Mouse (Mus musculus) lung, postnatal 10 days (tissue): ENCODE measurements at regions not wholly inside any gene's neighbourhood (a gene's known extent, or its start where the extent isn't known, plus 50 kb on each side); places are given as distances from the start of the nearest gene placed in this dataset.

ENCODE experiments used
- DNase-seq: peaks from one replicate; pipeline ENCODE4 v3.0.0; 2021

DNA sequence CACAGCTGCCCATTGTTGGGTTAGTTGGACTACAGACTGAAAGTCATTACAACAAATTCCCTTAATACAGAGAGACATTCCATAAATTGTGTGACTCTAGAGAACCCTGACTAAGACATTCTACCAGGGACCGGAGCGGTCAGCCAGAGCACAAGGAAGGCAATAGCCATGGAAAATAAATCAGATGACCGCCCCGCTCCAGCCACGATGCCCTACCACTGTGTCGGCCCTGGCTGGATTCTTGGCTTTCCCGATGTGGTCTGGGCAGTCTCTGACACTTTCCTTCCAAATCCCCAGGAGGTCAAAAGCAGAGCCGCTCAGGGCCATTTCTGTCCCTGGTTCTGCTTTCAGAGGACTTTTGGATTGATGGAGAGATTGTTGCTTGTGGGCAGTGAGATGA, 57.8 kb downstream of the Lsm3 start:
- no peak for DNase-seq

DNA sequence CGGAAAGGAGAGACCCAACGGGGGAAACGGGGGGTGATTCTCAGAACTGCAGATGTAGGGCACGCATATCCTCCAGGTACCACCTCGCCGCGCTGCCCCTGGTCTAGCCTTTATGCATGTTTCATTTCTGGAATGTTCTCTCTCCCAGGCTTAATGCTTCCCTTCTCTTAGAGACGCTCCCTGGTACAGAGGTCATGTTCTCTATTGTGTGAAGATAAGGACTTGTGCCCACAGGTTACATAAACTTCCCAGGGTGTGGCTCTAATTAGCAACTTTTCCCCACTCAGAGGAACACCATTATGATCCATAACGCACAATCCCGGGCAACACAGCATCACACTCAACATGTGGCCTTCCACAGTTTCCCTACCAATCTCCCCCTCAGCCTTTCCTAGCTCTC, 58.7 kb downstream of the Lsm3 start:
- no peak for DNase-seq

DNA sequence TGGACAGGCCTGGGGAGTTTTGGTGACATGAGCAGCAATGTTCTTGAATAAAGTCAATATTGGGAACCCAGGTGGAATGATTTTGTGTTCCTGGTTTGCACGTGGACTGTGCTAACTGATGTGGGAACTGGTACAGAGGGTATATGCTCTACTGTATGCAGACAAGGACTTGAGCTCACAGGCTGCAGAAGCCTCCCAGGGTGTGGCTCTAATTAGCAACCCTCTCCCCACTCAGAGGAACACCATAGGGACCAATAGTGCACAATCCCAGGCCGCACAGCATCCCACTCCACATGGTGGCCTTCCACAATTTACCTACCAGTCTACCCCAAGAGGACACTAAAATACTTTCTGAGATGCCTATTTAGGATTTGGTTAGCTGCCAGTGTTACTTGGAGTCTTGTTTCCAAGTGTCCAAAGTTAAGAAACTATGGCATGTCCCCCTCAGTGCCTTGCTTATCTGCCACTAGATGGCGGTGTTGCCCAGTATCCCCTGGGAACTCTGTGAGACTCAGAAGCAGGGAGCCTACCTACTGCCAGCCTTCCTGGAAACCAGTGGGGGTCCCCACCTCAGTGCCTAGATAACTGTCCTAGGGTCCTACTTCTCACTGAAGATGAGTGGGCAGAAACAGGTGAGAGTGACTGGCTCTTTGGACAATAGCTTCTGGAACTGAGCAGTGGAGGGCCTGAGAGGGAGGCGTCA, 60.1 kb downstream of the Lsm3 start:
- peak; percentile 83 for DNase-seq

DNA sequence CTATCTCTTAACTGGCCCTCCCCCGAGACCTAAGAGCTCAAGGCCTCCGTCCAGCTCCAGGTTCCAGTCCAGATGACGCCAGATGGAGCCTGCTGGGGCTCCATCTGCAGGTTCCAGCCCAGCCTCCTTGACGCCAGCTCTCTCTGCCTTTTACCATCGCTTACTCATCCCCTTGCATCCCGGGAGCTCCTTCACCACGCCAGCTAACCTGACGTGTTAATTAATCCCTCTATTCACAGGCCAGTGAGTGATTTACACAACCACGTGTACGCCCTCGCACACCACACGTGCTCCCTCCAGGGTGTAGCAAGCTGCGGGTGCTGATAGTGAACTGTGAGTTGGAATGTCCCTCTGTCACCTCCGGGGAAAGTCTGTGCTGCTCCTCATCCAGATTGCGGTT, 61.2 kb downstream of the Lsm3 start:
- no peak for DNase-seq

DNA sequence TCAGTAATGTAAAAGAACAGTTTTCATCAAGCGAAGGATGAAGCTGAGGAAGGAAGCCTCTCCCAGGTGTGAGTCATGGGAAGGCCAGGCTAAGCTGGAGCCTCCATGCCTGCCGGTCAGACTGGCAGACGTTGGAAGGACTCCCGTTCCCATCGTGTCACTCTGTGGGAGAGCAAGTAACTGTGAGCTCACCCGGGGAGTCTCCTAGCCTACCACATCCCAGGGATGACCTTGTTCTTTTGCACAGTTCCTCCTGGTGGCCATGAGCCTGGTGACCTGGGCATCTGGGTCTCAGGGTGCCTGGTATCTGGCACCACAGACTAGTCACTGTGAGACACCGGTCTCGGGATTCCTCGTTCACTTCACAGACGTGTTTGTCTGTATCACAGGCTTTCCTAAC, 63.9 kb downstream of the Lsm3 start:
- DNase-seq = no peak

DNA sequence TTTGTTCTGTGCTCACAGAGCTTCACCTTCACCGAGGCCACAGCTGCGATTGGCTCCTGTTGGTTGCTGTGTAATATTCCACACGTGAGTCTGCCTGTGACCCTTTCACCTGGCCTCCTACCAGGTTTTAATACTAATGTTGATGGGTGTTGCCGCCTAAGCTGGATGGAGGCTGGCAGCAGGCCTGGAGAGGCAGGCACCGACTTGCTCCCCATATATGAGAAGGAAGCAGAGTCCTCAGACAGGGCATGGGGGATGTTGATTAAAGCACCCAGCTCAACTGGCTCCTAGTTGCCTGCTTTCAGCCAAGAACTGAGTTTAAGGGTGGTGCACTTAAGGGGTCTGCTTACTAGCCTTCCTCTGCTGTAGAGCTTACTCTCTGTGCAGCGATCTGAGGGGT, 64.9 kb downstream of the Lsm3 start:
- DNase-seq = no peak

DNA sequence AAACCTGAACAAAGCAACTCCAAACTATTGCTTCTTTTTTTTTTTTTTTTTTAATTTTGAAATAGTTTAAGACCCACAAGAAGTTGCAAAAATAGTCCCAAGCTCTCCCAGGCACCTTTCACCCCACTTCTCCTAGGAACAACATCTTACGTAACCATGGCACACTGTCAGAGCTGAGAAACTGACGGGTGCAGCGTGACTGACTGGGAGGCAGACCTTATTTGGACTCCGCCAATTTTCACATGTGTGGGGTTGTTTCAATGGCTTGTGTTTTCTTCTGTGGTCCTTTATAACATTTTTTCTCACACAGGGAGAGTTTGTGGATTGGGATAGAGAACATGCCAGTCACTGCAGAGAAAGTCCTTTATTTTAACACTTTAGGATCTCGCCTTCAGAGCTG, 66.6 kb downstream of the Lsm3 start:
- DNase-seq = peak; percentile 71

DNA sequence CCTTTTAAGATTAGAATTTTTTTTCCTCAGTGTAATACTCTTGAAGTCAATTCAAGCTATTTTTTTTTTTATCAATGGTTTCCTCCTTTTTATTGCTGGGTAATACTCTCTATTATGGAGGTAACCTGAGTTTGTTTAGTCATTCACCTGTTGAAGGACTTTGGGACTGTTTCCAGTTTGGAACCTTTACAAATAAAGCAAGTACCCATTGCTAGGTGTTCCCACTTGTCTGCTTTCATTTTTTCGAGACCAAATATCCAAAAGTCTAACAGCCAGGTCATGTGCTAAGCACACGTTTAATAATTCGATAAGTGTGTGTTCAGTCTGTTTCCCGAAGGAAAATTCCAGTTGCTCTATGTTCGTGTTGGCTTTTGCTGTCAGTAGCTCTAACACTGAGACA, 67.6 kb downstream of the Lsm3 start:
- peak; percentile 44 for DNase-seq

DNA sequence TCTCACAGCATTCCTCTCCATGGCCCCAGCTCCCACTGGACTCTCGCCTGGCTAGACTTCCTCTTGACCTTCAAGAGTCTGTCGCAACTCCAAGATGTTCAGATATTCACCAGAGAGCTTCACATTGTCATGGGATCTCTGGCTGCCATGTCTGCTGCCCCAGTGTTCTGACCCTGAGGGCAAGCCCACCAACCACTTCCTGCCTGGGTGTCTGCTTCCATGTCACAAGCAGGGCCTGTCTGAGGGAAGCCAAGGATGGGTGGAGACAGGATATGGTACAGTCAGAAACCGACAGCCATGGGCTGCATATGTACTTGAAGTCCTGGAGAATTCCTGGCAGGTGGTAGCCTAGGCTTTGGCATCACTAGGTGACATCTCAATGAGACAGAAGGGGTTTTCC, 69.8 kb downstream of the Lsm3 start:
- peak; percentile 43 for DNase-seq

DNA sequence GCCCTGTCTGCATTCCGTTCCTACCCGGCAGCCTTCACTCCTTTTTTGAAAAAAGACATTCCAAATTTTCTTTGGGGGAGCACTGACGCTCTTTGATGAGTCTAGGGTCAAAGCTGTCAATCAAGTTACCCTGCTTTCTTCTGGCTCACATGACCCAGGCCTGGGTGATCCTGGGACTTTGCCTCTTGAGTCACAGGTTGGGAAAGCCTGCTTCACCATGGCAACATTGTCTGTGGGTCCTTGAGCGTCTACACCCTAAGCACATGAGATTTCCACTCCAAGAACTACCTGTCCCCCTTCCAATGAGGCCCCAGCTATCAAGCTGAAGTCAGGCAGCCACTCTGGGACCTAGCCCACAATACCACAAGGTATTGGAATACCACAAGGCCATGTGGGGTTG, 73.5 kb downstream of the Lsm3 start:
- DNase-seq = peak; percentile 39

DNA sequence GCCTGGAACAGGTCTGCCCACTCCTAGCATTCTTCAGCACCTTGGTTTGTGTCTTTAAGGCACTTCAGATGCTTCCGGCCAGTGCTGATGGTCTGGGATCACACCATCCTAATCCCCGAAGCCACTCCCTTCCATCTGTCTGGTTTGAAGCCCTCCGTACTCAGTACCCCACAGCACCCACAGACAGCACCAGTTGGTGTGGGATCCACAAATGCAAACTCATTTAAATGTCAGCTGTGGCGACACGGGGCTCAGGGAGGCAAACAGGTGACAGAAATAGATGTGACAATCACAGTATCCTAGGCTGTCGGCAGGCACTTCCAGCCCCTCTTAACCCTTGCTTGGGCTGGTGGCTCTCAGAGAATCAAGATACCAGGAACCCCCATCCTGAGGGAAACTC, 74.7 kb downstream of the Lsm3 start:
- no peak for DNase-seq

DNA sequence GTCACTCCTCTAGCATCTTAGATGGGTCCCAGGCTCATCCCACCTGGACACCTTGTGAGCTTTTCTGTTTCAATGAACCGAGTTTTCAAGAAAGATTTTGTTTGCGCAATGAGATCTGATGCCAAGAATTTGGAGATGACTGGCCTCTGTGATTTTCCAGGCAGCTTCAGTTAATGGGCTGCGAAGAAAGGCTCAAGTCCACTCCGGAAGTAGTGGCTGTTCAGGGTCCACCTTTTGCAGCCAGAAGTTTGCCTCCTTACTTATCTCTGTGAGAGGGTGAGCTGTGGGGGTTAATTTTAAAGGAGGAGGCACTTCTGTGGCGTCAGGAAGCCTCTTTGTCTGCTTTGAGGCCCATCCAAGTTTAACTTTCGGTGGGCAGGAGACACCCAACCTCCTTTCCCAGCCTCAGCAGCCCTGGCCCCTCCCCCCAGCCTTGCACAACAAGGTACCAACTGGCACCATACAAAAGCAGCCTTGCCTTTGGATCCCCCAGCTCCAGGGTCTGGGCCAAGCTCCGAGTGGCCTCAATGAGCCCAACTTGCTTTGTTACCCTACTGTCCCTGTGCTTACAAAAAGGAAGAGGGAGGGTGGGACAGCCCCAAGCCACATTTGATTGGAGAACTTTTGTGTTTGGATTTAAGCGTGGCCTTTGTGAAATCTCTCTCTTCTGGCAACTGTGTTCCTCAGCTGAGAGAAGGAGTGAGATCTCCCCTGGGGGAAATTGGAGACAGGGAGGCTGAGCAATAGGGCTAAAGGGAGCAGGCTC, 75.3 kb downstream of the Lsm3 start:
- DNase-seq = peak; percentile 65

DNA sequence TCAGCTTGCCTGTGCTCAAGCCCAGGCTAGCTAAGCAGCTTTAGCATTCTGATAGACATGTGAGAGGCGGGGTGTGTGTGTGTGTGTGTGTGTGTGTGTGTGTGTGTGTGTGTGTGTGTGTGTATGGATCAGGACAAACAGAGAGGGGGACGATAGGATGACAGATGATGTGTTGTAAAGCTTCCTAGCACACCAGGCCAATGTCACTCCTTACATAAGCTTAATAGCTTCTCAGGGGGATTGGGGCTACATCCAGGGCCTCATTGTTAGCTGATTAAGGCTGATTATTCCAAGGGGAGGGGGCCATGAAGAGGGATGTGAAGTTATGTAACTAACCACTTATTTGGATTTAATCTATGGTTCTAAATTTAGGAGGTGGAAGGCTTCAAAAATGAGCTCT, 76.9 kb downstream of the Lsm3 start:
- no peak for DNase-seq

DNA sequence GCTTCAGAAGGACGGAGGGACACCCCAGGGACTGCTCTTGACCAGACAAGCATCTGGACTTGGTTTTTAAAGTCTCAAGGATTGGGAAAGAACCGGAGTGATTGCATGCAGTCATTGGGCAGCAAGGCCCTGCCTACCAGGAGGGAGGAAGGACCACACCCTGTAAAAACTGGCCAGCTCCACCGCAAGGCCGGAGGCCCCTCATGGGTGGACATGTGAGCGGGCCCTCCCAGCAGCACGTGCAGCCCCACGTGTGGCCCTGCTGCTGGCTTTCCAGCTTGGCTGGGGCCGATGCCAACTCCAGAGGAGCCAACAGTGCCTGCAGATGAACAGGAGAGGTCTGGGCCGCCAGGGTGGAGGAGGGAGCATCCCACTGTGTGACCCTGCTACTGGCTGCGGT, 83.2 kb downstream of the Lsm3 start:
- DNase-seq = peak; percentile 93

DNA sequence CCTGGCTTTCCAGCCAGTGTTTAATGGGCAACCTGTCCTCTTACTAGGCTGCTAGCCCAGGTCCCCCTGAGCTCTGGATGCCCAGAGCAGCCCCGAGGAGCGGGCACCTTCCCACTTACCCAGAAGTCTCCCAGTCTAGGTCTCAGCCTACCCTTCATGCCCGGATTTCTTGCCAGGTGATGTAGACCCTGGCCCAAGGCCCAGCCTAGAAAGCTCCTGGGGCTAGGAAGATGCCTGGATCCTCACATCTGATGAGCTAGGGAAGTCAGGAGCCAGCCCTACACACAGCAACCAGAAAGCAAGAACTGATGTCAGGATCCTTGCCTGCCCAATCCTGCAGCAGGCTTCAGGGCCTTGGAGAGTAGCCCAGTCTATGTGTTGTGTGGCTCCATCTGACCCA, 83.7 kb upstream of the Slc6a6 start:
- DNase-seq = no peak

DNA sequence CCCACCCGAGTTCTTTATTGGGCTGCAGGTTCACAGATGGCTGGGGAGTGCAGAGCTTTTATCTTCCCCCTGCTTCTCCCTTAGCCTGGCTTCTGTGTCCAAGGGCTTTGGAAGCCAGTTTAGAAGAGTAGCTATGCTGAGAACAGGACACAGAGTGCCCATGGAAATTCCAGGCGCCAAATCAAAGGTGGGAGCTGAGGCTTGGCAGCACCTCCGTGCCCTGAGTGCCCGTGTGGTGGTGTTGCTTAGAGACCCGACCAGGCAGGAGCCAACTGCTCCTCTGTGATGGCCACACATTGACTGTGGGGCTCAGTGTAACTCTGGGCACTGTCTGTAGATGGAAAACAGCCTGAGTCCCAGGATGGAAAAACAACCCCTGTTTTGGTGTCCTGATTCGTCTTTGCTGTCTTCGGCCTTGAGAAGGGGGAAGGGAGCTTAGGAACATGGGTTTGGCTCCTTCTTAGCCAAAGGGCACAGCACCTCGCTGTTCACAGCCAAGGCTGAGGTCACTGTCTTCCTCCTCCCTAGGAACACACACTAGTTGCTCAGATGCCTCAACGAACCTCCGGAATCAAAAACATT, 77.1 kb upstream of the Slc6a6 start:
- no peak for DNase-seq

DNA sequence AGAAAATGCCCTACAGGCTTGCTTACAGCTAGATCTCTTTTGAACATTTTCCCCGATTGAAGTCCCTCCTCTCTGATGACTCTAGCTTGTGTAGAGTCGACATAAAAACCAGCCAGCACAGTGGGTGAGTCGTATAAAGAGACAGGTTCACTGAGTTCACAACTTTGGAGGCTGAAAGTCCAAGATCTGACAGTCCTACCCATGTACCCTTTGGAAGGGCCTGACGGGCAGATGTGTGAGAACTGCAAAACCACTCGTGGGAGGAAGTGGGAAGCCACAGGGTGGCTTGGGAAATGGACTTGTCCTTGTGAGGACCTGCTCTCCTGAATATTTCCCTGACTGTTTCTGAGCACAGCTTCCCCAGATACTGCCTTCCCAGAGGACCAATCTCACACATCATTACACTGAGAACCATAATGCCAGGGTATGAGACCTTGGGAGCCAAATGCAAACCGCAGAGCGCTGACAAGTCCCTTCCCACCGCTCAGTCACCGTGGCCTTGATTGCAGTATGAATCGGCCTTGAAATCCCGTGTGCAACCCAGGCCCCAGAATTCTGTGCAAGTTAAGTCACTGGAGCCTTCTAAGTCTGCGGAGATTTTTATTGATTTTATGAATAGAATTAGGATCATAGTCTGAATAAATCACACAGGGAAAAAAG, 76.1 kb upstream of the Slc6a6 start:
- DNase-seq = no peak

DNA sequence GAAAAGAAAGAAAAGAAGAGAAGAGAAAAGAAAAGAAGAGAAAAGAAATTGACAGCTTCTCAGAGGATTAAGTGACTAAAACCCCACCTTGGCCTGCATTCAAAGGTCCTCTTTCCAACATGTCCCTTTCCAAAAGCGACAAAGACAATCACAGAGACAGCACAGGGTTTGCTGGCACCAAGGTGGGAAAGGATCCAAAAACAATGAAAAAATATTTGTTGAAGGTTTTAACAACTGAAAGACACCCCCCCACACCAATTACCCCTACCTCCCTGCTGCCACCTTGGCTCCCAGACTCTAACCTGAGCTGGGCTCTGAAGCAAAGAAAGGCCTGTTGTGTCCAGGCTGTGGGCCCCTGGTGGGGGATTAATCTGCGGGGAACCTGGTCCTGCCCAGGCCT, 74.2 kb upstream of the Slc6a6 start:
- no peak for DNase-seq

DNA sequence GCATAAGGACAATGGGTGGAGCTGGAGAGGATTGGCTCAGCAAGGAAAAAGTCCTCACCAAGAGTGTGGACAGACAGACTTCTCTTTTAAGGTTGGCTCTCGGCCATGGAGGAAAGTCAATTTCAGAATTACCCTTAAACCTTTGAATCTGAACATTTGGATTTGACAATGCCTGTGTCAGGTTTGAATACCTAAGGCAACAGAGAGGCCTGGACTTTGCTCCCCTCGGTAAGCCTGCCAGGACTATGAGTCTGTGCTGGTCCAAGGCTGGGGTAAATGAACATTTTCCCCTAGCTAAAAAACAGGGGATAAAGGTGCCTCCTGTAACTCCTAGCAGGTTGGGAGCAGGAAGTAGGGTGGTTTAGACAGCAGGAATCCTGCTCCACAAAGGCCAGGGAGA, 68.8 kb upstream of the Slc6a6 start:
- DNase-seq = no peak

DNA sequence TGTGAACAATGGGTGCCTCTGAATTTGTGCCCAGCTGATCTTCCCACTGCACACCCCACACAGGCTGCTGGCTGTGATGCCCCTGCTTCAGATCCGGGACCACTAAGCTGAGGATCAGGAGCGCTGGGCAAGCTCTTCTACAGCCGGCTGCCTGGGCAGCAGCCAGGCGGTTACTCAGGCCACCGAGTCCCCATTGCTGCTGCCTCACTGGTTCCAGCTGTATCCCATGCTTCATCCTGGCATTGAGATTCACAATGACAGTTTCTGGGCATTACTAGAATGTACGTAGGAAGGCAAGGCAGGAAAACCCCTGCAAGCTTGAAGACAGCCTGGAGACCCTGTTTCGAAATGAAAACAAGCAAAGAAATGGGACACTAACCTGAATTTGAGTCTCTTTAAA, 67.3 kb upstream of the Slc6a6 start:
- DNase-seq = peak; percentile 65

DNA sequence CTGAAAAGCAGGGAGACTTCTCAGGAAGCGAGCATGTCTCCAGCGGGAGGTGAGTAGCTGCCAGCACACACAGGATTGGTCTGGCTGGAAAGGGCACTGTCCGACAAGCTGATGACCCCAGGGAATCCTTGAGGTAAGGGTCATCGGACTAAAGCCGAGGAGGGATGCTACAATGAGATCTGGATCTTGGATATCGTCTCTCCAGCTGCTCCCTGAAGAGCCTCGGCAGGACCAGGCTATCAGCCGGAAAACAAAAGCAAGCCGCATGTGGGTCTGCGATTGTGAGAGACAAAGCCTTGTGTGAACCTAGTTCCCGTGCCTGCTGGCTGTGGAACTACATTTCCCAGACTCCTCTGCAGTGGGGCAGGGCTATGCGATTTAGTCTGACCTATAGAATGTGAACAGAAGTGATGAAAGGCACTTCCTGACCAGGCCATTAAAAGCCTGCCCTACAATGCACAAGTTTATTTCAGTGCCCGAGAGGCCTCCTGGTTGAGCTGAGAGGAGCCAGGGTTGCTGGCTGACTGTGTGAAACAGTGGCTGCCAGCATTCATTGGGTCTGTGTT, 66.7 kb upstream of the Slc6a6 start:
- DNase-seq = peak; percentile 67

DNA sequence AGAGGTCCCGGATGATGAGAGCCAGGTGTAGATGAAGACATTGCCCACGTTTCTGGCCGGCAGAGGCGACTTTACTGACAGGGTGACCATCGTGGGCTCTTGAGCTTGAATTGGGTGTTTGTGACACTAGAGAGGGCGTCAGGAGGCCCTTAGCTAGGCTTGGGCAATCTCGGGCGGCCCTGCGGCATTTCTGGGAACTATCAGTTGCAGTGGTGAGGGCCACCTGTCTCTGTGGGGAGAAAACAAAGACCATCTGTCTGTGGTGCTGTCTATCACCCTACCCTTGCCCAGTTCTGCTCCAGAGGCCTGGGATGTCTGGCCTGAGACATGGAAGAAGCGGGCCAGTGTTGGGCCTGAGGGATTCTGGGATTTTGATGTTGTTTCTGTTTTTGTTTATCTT, 66.2 kb upstream of the Slc6a6 start:
- DNase-seq = no peak

DNA sequence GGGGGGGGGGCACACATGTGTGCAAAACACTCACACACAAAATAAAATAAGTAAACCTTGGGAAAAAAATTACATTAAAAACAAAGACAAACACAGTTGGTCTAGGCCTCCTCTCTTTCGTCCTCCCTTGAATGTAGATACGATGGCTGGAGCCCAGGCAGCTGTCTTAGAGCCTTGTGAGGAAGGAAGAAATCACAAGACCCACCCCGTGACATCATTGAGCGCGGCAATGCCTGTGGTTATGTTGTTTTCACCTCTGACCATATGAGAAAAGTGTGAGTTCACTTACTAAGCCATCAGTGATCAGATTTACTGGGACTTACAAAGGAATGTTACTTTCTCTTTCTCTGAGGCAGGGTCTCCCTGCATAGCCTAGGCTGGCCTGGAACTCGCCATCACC, 64.8 kb upstream of the Slc6a6 start:
- no peak for DNase-seq
